Mouse (Mus musculus): ENCODE data around the gene Prdm1. TPM values are rescaled to one million over a fixed set of nuclear protein-coding genes. Genes with fewer than 3 reads are reported as not detected.

The Prdm1 gene
- polyA plus RNA-seq, 1 experiment from 2014 or later, result 0.15 TPM

- Histone ChIP-seq H3K4me2 (ENCODE audit: low read depth, low read length) (no peak overlapping the region), H3K36me3 (replicated peaks; ENCODE audit: insufficient read depth, low read length) (no peaks in the 10 kb centered on the region), H3K9me3 (ENCODE audit: low read length) (no peaks in the 10 kb centered on the region), H3K27ac (ENCODE audit: low read depth) (no peak overlapping the region), H3K4me3 (ENCODE audit: low read depth, low read length) (no peak overlapping the region), H3K27me3 (ENCODE audit: insufficient read depth, low read length) (no peaks in the 10 kb centered on the region), H3K9ac (replicated peaks) (no peak overlapping the region), H3K4me1 (ENCODE audit: insufficient read depth) (no peaks in the 10 kb centered on the region)
- WGBS (ENCODE audit: insufficient replicate concordance), result 84% methylated on average over 10 of the region's 11 CpGs
- ATAC-seq (no peak), DNase-seq (no peak)
- TF ChIP-seq CTCF (IDR thresholded peaks at IDR 0.05; ENCODE audit: low read depth), result no peak
Measured at GRCm38 (mm10) chr10:44487132-44487531, 41.2 kb downstream of the Prdm1 start.

GRCm38 (mm10) chr10:44484077-44484476 is 44.2 kb downstream of the Prdm1 start:
- Histone ChIP-seq H3K27me3 (ENCODE audit: insufficient read depth, low read length) (no peaks in the 10 kb centered on the region; the same call in 1 of the 2 replicates), H3K9ac (replicated peaks) (no peak overlapping the region), H3K4me2 (ENCODE audit: low read depth, low read length) (no peak overlapping the region), H3K36me3 (replicated peaks; ENCODE audit: insufficient read depth, low read length) (no peaks in the 10 kb centered on the region), H3K9me3 (ENCODE audit: low read length) (no peaks in the 10 kb centered on the region), H3K4me1 (ENCODE audit: insufficient read depth) (no peaks in the 10 kb centered on the region), H3K4me3 (ENCODE audit: low read depth, low read length) (no peak overlapping the region), H3K27ac (ENCODE audit: low read depth) (no peak overlapping the region)
- TF ChIP-seq EP300 (IDR thresholded peaks at IDR 0.05; ENCODE audit: low read depth) (no peak), CTCF (IDR thresholded peaks at IDR 0.05; ENCODE audit: low read depth) (no peak)
- DNase-seq (no peak), ATAC-seq (no peak)
- 67% methylated on average over 5 of the region's 5 CpGs for WGBS (ENCODE audit: insufficient replicate concordance)

- ATAC-seq, result no peak
- WGBS (ENCODE audit: insufficient replicate concordance), result 57% methylated on average over 6 of the region's 6 CpGs
- Histone ChIP-seq H3K4me1 (ENCODE audit: insufficient read depth) (no peaks in the 10 kb centered on the region; the same call in 1 of the 2 replicates), H3K36me3 (replicated peaks; ENCODE audit: insufficient read depth, low read length) (no peaks in the 10 kb centered on the region), H3K27me3 (ENCODE audit: insufficient read depth, low read length) (no peaks in the 10 kb centered on the region; the same call in 1 of the 2 replicates), H3K4me2 (ENCODE audit: low read depth, low read length) (no peak overlapping the region), H3K4me3 (ENCODE audit: low read depth, low read length) (no peak overlapping the region), H3K27ac (ENCODE audit: low read depth) (no peak overlapping the region), H3K9ac (replicated peaks) (no peak overlapping the region), H3K9me3 (ENCODE audit: low read length) (no peaks in the 10 kb centered on the region)
- no peak for DNase-seq
- TF ChIP-seq CTCF (IDR thresholded peaks at IDR 0.05; ENCODE audit: low read depth) (no peak), EP300 (IDR thresholded peaks at IDR 0.05; ENCODE audit: low read depth) (no peak)
Measured at GRCm38 (mm10) chr10:44483116-44483515, 45.2 kb downstream of the Prdm1 start.

- Histone ChIP-seq H3K4me2 (ENCODE audit: low read depth, low read length) (no peak overlapping the region), H3K27me3 (ENCODE audit: insufficient read depth, low read length) (peaks cover 2% of the 10 kb centered on the region; the same call in 1 of the 2 replicates), H3K4me3 (ENCODE audit: low read depth, low read length) (no peak overlapping the region), H3K9me3 (ENCODE audit: low read length) (no peaks in the 10 kb centered on the region), H3K4me1 (ENCODE audit: insufficient read depth) (no peaks in the 10 kb centered on the region; the same call in 1 of the 2 replicates), H3K36me3 (replicated peaks; ENCODE audit: insufficient read depth, low read length) (no peaks in the 10 kb centered on the region), H3K9ac (replicated peaks) (no peak overlapping the region), H3K27ac (ENCODE audit: low read depth) (no peak overlapping the region)
- 61% methylated on average over 5 of the region's 5 CpGs for whole genome bisulfite sequencing (ENCODE audit: insufficient replicate concordance)
- TF ChIP-seq EP300 (IDR thresholded peaks at IDR 0.05; ENCODE audit: low read depth), result no peak
- no peak for TF ChIP-seq CTCF (IDR thresholded peaks at IDR 0.05; ENCODE audit: low read depth)
- DNase-seq (no peak), ATAC-seq (no peak)
Measured at GRCm38 (mm10) chr10:44481379-44481778, 46.9 kb downstream of the Prdm1 start.

GRCm38 (mm10) chr10:44479286-44479685 is 49.0 kb downstream of the Prdm1 start:
- 57% methylated on average over 6 of the region's 6 CpGs for WGBS (ENCODE audit: insufficient replicate concordance)
- TF ChIP-seq EP300 (IDR thresholded peaks at IDR 0.05; ENCODE audit: low read depth) (no peak), CTCF (IDR thresholded peaks at IDR 0.05; ENCODE audit: low read depth) (no peak)

GRCm38 (mm10) chr10:44478091-44478490 is 50.2 kb downstream of the Prdm1 start:
- Histone ChIP-seq H3K9me3 (ENCODE audit: low read length) (no peaks in the 10 kb centered on the region), H3K27me3 (ENCODE audit: insufficient read depth, low read length) (peaks cover 3% of the 10 kb centered on the region; the same call in 1 of the 2 replicates), H3K27ac (ENCODE audit: low read depth) (no peak overlapping the region), H3K9ac (replicated peaks) (no peak overlapping the region), H3K4me3 (ENCODE audit: low read depth, low read length) (no peak overlapping the region), H3K36me3 (replicated peaks; ENCODE audit: insufficient read depth, low read length) (no peaks in the 10 kb centered on the region), H3K4me2 (ENCODE audit: low read depth, low read length) (no peak overlapping the region), H3K4me1 (ENCODE audit: insufficient read depth) (no peaks in the 10 kb centered on the region; the same call in 1 of the 2 replicates)
- no peak for ATAC-seq
- TF ChIP-seq CTCF (IDR thresholded peaks at IDR 0.05; ENCODE audit: low read depth) (no peak), EP300 (IDR thresholded peaks at IDR 0.05; ENCODE audit: low read depth) (no peak)
- WGBS (ENCODE audit: insufficient replicate concordance), result 58% methylated on average over 5 of the region's 5 CpGs
- DNase-seq, result no peak

More at GRCm38 (mm10) chr10:44479286-44479685, 49.0 kb downstream of the Prdm1 start:
- no peak overlapping the region for H3K9ac ChIP-seq (replicated peaks)
- H3K36me3 ChIP-seq (replicated peaks; ENCODE audit: insufficient read depth, low read length), result no peaks in the 10 kb centered on the region
- H3K4me3 ChIP-seq (ENCODE audit: low read depth, low read length), result no peak overlapping the region
- peaks cover 3% of the 10 kb centered on the region; the same call in 1 of the 2 replicates for H3K27me3 ChIP-seq (ENCODE audit: insufficient read depth, low read length)
- DNase-seq (no peak), ATAC-seq (no peak)
- H3K4me2 ChIP-seq (ENCODE audit: low read depth, low read length), result no peak overlapping the region
- H3K9me3 ChIP-seq (ENCODE audit: low read length), result no peaks in the 10 kb centered on the region
- no peak overlapping the region for H3K27ac ChIP-seq (ENCODE audit: low read depth)
- no peaks in the 10 kb centered on the region; the same call in 1 of the 2 replicates for H3K4me1 ChIP-seq (ENCODE audit: insufficient read depth)

Measured in liver, postnatal 0 days (tissue).